Comparison of ENCODE assay signal across 11 mouse cellular contexts in genomic region chr4:43309696-43310338, GRCm38 (mm10). TPM values are rescaled to one million over a fixed set of nuclear protein-coding genes. Genes with fewer than 3 reads are reported as not detected.
A peak's percentile ranks its signal among the peaks of the same experiment; 100 is the strongest.
DNase-seq lines count a peak whose midpoint lies in the region; ATAC-seq and TF ChIP-seq lines count a peak whose summit lies in the region.
"Had no signal": no experiment of that assay in that cellular context is flagged by ENCODE, and none has a peak within 500 bp of the region (broad histone marks: within the 10 kb centered on the region; RNA-seq: fewer than 3 reads in every experiment).

No protein-coding gene starts in this region.

- peak; percentile 9 for DNase-seq in left cerebral cortex, postnatal 4 days
- DNase-seq in left cerebral cortex, adult 18-20 months (ENCODE audit: low spot score in 2 of 2): no peak
- DNase-seq in midbrain, embryonic 14.5 days: peak; percentile 71
- DNase-seq in right cerebral cortex, adult 2 months (ENCODE audit: low spot score in 2 of 2): no peak
- DNase-seq in stomach, postnatal 0 days (ENCODE audit: low spot score): no peak
- no peak for DNase-seq in forebrain, embryonic 14.5 days (ENCODE audit: low spot score)
- DNase-seq in heart, postnatal 36 days: no peak
- DNase-seq: gastrocnemius, postnatal 25 days; lung, postnatal 14 days had no signal

- no peaks in the 10 kb centered on the region for H3K9me3 ChIP-seq in kidney, embryonic 15.5 days (replicated peaks)
- no peaks in the 10 kb centered on the region for H3K9me3 ChIP-seq in midbrain, embryonic 14.5 days (ENCODE audit: control insufficient read depth, low read length)
- H3K9me3 ChIP-seq in stomach, postnatal 0 days (ENCODE audit: control insufficient read depth, low read length): no peaks in the 10 kb centered on the region
- no peaks in the 10 kb centered on the region for H3K9me3 ChIP-seq in forebrain, embryonic 14.5 days (replicated peaks; ENCODE audit: control insufficient read depth, low read length)
- H3K9me3 ChIP-seq: heart, embryonic 15.5 days had no signal

- no peak for TF ChIP-seq EP300 in stomach, postnatal 0 days (optimal IDR thresholded peaks at IDR 0.05)

- ATAC-seq in kidney, embryonic 15.5 days (replicated peaks; ENCODE audit: low FRiP score): 0 out of 2 replicates have a peak, but pooled peaks have one; percentile 52
- peak; percentile 68; the same call in 1 of the 2 replicates for ATAC-seq in midbrain, embryonic 14.5 days (ENCODE audit: low FRiP score, low TSS enrichment)
- ATAC-seq in stomach, postnatal 0 days (ENCODE audit: low FRiP score, low TSS enrichment): no peak
- ATAC-seq in forebrain, embryonic 14.5 days: no peak

- no peaks in the 10 kb centered on the region for H3K27me3 ChIP-seq in kidney, embryonic 15.5 days
- no peaks in the 10 kb centered on the region for H3K27me3 ChIP-seq in midbrain, embryonic 14.5 days (ENCODE audit: control insufficient read depth, insufficient read depth, low read length)
- H3K27me3 ChIP-seq in stomach, postnatal 0 days (ENCODE audit: control insufficient read depth, insufficient read depth, low read length): no peaks in the 10 kb centered on the region
- H3K27me3 ChIP-seq in forebrain, embryonic 14.5 days (replicated peaks; ENCODE audit: control insufficient read depth, insufficient read depth, low read length): no peaks in the 10 kb centered on the region
- H3K27me3 ChIP-seq: heart, embryonic 15.5 days had no signal

- no peak for TF ChIP-seq CTCF in stomach, postnatal 0 days (IDR thresholded peaks at IDR 0.05; ENCODE audit: low read depth)

- no peak overlapping the region for H3K4me3 ChIP-seq in kidney, embryonic 15.5 days (replicated peaks)
- H3K4me3 ChIP-seq in midbrain, embryonic 14.5 days (replicated peaks; ENCODE audit: low read depth, low read length): no peak overlapping the region
- H3K4me3 ChIP-seq in stomach, postnatal 0 days (ENCODE audit: low read depth, low read length): no peak overlapping the region
- H3K4me3 ChIP-seq in forebrain, embryonic 14.5 days (ENCODE audit: low read depth, low read length): no peak overlapping the region
- H3K4me3 ChIP-seq: heart, embryonic 15.5 days had no signal

- H3K9ac ChIP-seq in kidney, embryonic 15.5 days: no peak overlapping the region
- no peak overlapping the region for H3K9ac ChIP-seq in midbrain, embryonic 14.5 days (replicated peaks; ENCODE audit: low read length)
- H3K9ac ChIP-seq in stomach, postnatal 0 days (ENCODE audit: low read length): no peak overlapping the region
- no peak overlapping the region for H3K9ac ChIP-seq in forebrain, embryonic 14.5 days (ENCODE audit: low read length)
- H3K9ac ChIP-seq: heart, embryonic 15.5 days had no signal

- H3K36me3 ChIP-seq in kidney, embryonic 15.5 days: no peaks in the 10 kb centered on the region
- H3K36me3 ChIP-seq in midbrain, embryonic 14.5 days (ENCODE audit: control insufficient read depth, insufficient read depth, low read length): no peaks in the 10 kb centered on the region
- H3K36me3 ChIP-seq in stomach, postnatal 0 days (ENCODE audit: control insufficient read depth, insufficient read depth, low read length): no peaks in the 10 kb centered on the region
- no peaks in the 10 kb centered on the region for H3K36me3 ChIP-seq in forebrain, embryonic 14.5 days (ENCODE audit: control insufficient read depth, insufficient read depth, low read length)
- H3K36me3 ChIP-seq: heart, embryonic 15.5 days had no signal

- WGBS in kidney, embryonic 15.5 days: 19% methylated on average over 11 of the region's 11 CpGs
- 3% methylated on average over 11 of the region's 11 CpGs for WGBS in midbrain, embryonic 14.5 days
- WGBS in stomach, postnatal 0 days: 57% methylated on average over 11 of the region's 11 CpGs
- 45% methylated on average over 11 of the region's 11 CpGs for WGBS in forebrain, embryonic 14.5 days

- H3K4me1 ChIP-seq in kidney, embryonic 15.5 days: peaks cover 6% of the 10 kb centered on the region
- H3K4me1 ChIP-seq in midbrain, embryonic 14.5 days (ENCODE audit: control insufficient read depth, insufficient read depth, low read length): peaks cover 5% of the 10 kb centered on the region; the same call in 1 of the 2 replicates
- H3K4me1 ChIP-seq in stomach, postnatal 0 days (replicated peaks; ENCODE audit: control insufficient read depth, insufficient read depth): no peaks in the 10 kb centered on the region
- H3K4me1 ChIP-seq in forebrain, embryonic 14.5 days (ENCODE audit: control insufficient read depth, insufficient read depth, low read length): no peaks in the 10 kb centered on the region
- H3K4me1 ChIP-seq: heart, embryonic 15.5 days had no signal

- H3K4me2 ChIP-seq in kidney, embryonic 15.5 days: no peak overlapping the region
- H3K4me2 ChIP-seq in midbrain, embryonic 14.5 days (ENCODE audit: low read length): peak overlapping the region; percentile 18; the same call in 1 of the 2 replicates
- H3K4me2 ChIP-seq in stomach, postnatal 0 days (replicated peaks; ENCODE audit: low read depth): no peak overlapping the region
- H3K4me2 ChIP-seq in forebrain, embryonic 14.5 days (ENCODE audit: low read length): no peak overlapping the region
- H3K4me2 ChIP-seq: heart, embryonic 15.5 days had no signal

- peak overlapping the region; percentile 18; the same call in 1 of the 2 replicates for H3K27ac ChIP-seq in kidney, embryonic 15.5 days
- peak overlapping the region; percentile 66 for H3K27ac ChIP-seq in midbrain, embryonic 14.5 days (replicated peaks; ENCODE audit: low read depth, low read length)
- no peak overlapping the region for H3K27ac ChIP-seq in stomach, postnatal 0 days (replicated peaks)
- H3K27ac ChIP-seq in forebrain, embryonic 14.5 days (ENCODE audit: low read depth, low read length): no peak overlapping the region
- H3K27ac ChIP-seq: heart, embryonic 15.5 days had no signal

- intact Hi-C loops in left cerebral cortex, postnatal 4 days (cut with DNase I): no loop called here
- intact Hi-C loops in heart, postnatal 36 days (cut with DNase I): no loop called here

RNA-seq across cellular contexts. Expression of gene Atp8b5, which starts 42.9 kb away (rescaled TPM):
- total RNA-seq in left cerebral cortex, postnatal 4 days (2021): under 1 TPM; 0.26 to 0.34 TPM
- under 1 TPM; 0.19 to 0.44 TPM for total RNA-seq in left cerebral cortex, adult 18-20 months (2021)
- polyA plus RNA-seq in kidney, embryonic 15.5 days (2015; fragmentation: Nextera tagmentation; extraction: Ambion mirVana): 0.27 and 0.50 TPM in 2 replicates
- 0.23 and 0.57 TPM in 2 replicates for polyA plus RNA-seq in midbrain, embryonic 14.5 days (2014; fragmentation: Nextera tagmentation; extraction: Ambion mirVana)
- polyA plus RNA-seq in stomach, postnatal 0 days (2015; fragmentation: Nextera tagmentation; extraction: Ambion mirVana): 0.23 and 0.41 TPM in 2 replicates
- polyA plus RNA-seq in forebrain, embryonic 14.5 days (2014; fragmentation: Nextera tagmentation; extraction: Ambion mirVana): 0.46 and 0.79 TPM in 2 replicates
- under 1 TPM in 1 of 2 experiments, not detected in 1; 0.05 TPM for total RNA-seq in heart, postnatal 36 days (2021)
- total RNA-seq: gastrocnemius, postnatal 25 days had no signal

Comparison
In these comparisons a context has a peak if more than half of its experiments do, and no peak if none do; other contexts are left out.
1. DNase-seq: peak in left cerebral cortex, postnatal 4 days (single experiment) and midbrain, embryonic 14.5 days (single experiment); none in left cerebral cortex, adult 18-20 months (0 of 2), right cerebral cortex, adult 2 months (0 of 2), stomach, postnatal 0 days (single experiment), forebrain, embryonic 14.5 days (single experiment) and heart, postnatal 36 days (0 of 2).
2. ATAC-seq: peak in kidney, embryonic 15.5 days (single experiment) and midbrain, embryonic 14.5 days (single experiment); none in stomach, postnatal 0 days (single experiment) and forebrain, embryonic 14.5 days (single experiment).
3. H3K27ac ChIP-seq: peak in kidney, embryonic 15.5 days (single experiment) and midbrain, embryonic 14.5 days (single experiment); none in stomach, postnatal 0 days (single experiment) and forebrain, embryonic 14.5 days (single experiment).